Mouse (Mus musculus): Measurements from ENCODE around the gene Nmnat2. TPM values are rescaled to one million over a fixed set of nuclear protein-coding genes. Genes with fewer than 3 reads are reported as not detected.

Nmnat2 gene
- polyA plus RNA-seq, 1 experiment from 2014 or later, result 0.58 TPM

GRCm38 (mm10) chr1:153111596-153111995, 156.8 kb downstream of the Nmnat2 start:
- Histone ChIP-seq H3K4me1 (replicated peaks; ENCODE audit: insufficient read depth, low read length) (no peaks in the 10 kb centered on the region), H3K9me3 (replicated peaks; ENCODE audit: low read length) (no peaks in the 10 kb centered on the region), H3K36me3 (ENCODE audit: insufficient read depth, low read length) (no peaks in the 10 kb centered on the region), H3K4me3 (replicated peaks; ENCODE audit: low read depth, low read length) (no peak overlapping the region), H3K27me3 (ENCODE audit: insufficient read depth, low read length) (no peaks in the 10 kb centered on the region), H3K9ac (ENCODE audit: low read depth, low read length) (no peak overlapping the region), H3K4me2 (ENCODE audit: low read length) (no peak overlapping the region), H3K27ac (no peak overlapping the region)
- ATAC-seq (replicated peaks; ENCODE audit: low FRiP score, low read depth), result no peak
- TF ChIP-seq CTCF (IDR thresholded peaks at IDR 0.05; ENCODE audit: low read depth), result no peak
- DNase-seq (ENCODE audit: low spot score), result no peak
- WGBS, result 72% methylated on average over 4 of the region's 4 CpGs

GRCm38 (mm10) chr1:153115315-153115714, 160.5 kb downstream of the Nmnat2 start:
- TF ChIP-seq CTCF (IDR thresholded peaks at IDR 0.05; ENCODE audit: low read depth), result peak; percentile 43; the same call in 1 of the 2 replicates
- WGBS, result 86% methylated on average over 8 of the region's 8 CpGs
- no peak overlapping the region for H3K27ac ChIP-seq
- ATAC-seq (replicated peaks; ENCODE audit: low FRiP score, low read depth) (no peak), DNase-seq (ENCODE audit: low spot score) (no peak)
- H3K27me3 ChIP-seq (ENCODE audit: insufficient read depth, low read length), result no peaks in the 10 kb centered on the region
- no peak overlapping the region for H3K4me3 ChIP-seq (replicated peaks; ENCODE audit: low read depth, low read length)
- H3K4me2 ChIP-seq (ENCODE audit: low read length), result no peak overlapping the region
- no peaks in the 10 kb centered on the region for H3K4me1 ChIP-seq (replicated peaks; ENCODE audit: insufficient read depth, low read length)
- no peaks in the 10 kb centered on the region for H3K36me3 ChIP-seq (ENCODE audit: insufficient read depth, low read length)
- H3K9me3 ChIP-seq (replicated peaks; ENCODE audit: low read length), result no peaks in the 10 kb centered on the region
- no peak overlapping the region for H3K9ac ChIP-seq (ENCODE audit: low read depth, low read length)

GRCm38 (mm10) chr1:153120544-153120943, 165.8 kb downstream of the Nmnat2 start:
- Histone ChIP-seq H3K4me3 (replicated peaks; ENCODE audit: low read depth, low read length) (no peak overlapping the region), H3K27ac (no peak overlapping the region), H3K9me3 (replicated peaks; ENCODE audit: low read length) (no peaks in the 10 kb centered on the region), H3K27me3 (ENCODE audit: insufficient read depth, low read length) (no peaks in the 10 kb centered on the region), H3K4me1 (replicated peaks; ENCODE audit: insufficient read depth, low read length) (no peaks in the 10 kb centered on the region; the same call in 1 of the 2 replicates), H3K4me2 (ENCODE audit: low read length) (no peak overlapping the region), H3K9ac (ENCODE audit: low read depth, low read length) (no peak overlapping the region), H3K36me3 (ENCODE audit: insufficient read depth, low read length) (no peaks in the 10 kb centered on the region)
- DNase-seq (ENCODE audit: low spot score), result no peak
- no peak for TF ChIP-seq CTCF (IDR thresholded peaks at IDR 0.05; ENCODE audit: low read depth)
- ATAC-seq (replicated peaks; ENCODE audit: low FRiP score, low read depth), result no peak
- WGBS, result 73% methylated on average over 6 of the region's 6 CpGs

GRCm38 (mm10) chr1:153121320-153121719, 166.5 kb downstream of the Nmnat2 start:
- Histone ChIP-seq H3K27me3 (ENCODE audit: insufficient read depth, low read length) (no peaks in the 10 kb centered on the region), H3K9ac (ENCODE audit: low read depth, low read length) (no peak overlapping the region), H3K4me3 (replicated peaks; ENCODE audit: low read depth, low read length) (no peak overlapping the region), H3K4me2 (ENCODE audit: low read length) (no peak overlapping the region), H3K27ac (no peak overlapping the region), H3K4me1 (replicated peaks; ENCODE audit: insufficient read depth, low read length) (peaks cover 5% of the 10 kb centered on the region), H3K36me3 (ENCODE audit: insufficient read depth, low read length) (no peaks in the 10 kb centered on the region), H3K9me3 (replicated peaks; ENCODE audit: low read length) (no peaks in the 10 kb centered on the region)
- WGBS, result 73% methylated on average over 5 of the region's 5 CpGs
- ATAC-seq (replicated peaks; ENCODE audit: low FRiP score, low read depth) (no peak), DNase-seq (ENCODE audit: low spot score) (no peak)
- no peak for TF ChIP-seq CTCF (IDR thresholded peaks at IDR 0.05; ENCODE audit: low read depth)

GRCm38 (mm10) chr1:153122764-153123163, 168.0 kb downstream of the Nmnat2 start:
- Histone ChIP-seq H3K4me1 (replicated peaks; ENCODE audit: insufficient read depth, low read length) (peaks cover 9% of the 10 kb centered on the region), H3K27me3 (ENCODE audit: insufficient read depth, low read length) (no peaks in the 10 kb centered on the region), H3K4me2 (ENCODE audit: low read length) (no peak overlapping the region), H3K36me3 (ENCODE audit: insufficient read depth, low read length) (no peaks in the 10 kb centered on the region), H3K9ac (ENCODE audit: low read depth, low read length) (no peak overlapping the region), H3K27ac (no peak overlapping the region), H3K4me3 (replicated peaks; ENCODE audit: low read depth, low read length) (no peak overlapping the region), H3K9me3 (replicated peaks; ENCODE audit: low read length) (no peaks in the 10 kb centered on the region)
- no peak for TF ChIP-seq CTCF (IDR thresholded peaks at IDR 0.05; ENCODE audit: low read depth)
- DNase-seq (ENCODE audit: low spot score), result no peak
- no peak for ATAC-seq (replicated peaks; ENCODE audit: low FRiP score, low read depth)
- 88% methylated on average over 4 of the region's 4 CpGs for WGBS

- ATAC-seq (replicated peaks; ENCODE audit: low FRiP score, low read depth) (no peak), DNase-seq (ENCODE audit: low spot score) (peak; percentile 28)
- Histone ChIP-seq H3K36me3 (ENCODE audit: insufficient read depth, low read length) (no peaks in the 10 kb centered on the region), H3K4me2 (ENCODE audit: low read length) (no peak overlapping the region), H3K4me3 (replicated peaks; ENCODE audit: low read depth, low read length) (no peak overlapping the region), H3K27me3 (ENCODE audit: insufficient read depth, low read length) (no peaks in the 10 kb centered on the region), H3K9me3 (replicated peaks; ENCODE audit: low read length) (no peaks in the 10 kb centered on the region), H3K9ac (ENCODE audit: low read depth, low read length) (no peak overlapping the region), H3K4me1 (replicated peaks; ENCODE audit: insufficient read depth, low read length) (peaks cover 9% of the 10 kb centered on the region), H3K27ac (no peak overlapping the region; the same call in 1 of the 2 replicates)
- 57% methylated on average over 5 of the region's 5 CpGs for WGBS
- TF ChIP-seq CTCF (IDR thresholded peaks at IDR 0.05; ENCODE audit: low read depth), result no peak
Measured at GRCm38 (mm10) chr1:153124502-153124901, 169.7 kb downstream of the Nmnat2 start.
